Mouse (Mus musculus) liver, adult 2 months (tissue): ENCODE results near the gene Sh2b1.

ENCODE experiments used
- CTCF ChIP-seq: fragments of 200-500 bp; IDR thresholded peaks from 2 replicates; pipeline ENCODE4 v1.5.1; 2011; ENCODE audit warnings: low read depth, low read length, control low read depth
- POLR2A ChIP-seq: fragments of 200-500 bp; IDR thresholded peaks from 2 replicates; pipeline ENCODE4 v1.6.1; 2011; ENCODE audit warnings: low read length, control low read depth; ENCODE audit not compliant: insufficient read depth; ENCODE audit errors: extremely low read depth

DNA sequence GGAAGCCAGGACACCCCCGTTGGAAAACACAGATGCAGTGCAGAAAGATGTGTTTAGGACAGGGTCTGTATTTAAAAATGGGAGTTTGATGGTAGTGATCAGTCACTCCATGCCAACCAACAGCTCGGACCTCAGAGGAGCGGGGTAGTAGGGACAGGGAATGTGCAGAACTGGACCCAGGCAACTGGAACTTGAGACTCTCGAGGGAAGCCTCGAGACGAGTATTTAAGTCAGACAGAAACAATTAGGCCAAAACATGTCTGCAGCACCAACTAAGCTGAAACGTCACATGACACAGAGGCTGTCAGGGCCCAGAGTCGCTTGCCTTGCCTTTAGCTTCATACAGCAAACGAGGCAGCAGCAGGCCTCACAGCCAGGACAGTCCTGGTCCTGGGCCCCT lies 9.1 kb downstream of the Sh2b1 start:
- TF ChIP-seq POLR2A (no peak), CTCF (no peak)
